Mouse (Mus musculus) kidney, postnatal 14 days (tissue): ENCODE measurements at regions not wholly inside any gene's neighbourhood (a gene's known extent, or its start where the extent isn't known, plus 50 kb on each side); places are given as distances from the start of the nearest gene placed in this dataset.
A peak's percentile ranks its signal among the peaks of the same experiment; 100 is the strongest.

ENCODE experiments used
- DNase-seq: peaks from one replicate; pipeline ENCODE4 v3.0.0; 2022; ENCODE audit warnings: mixed read lengths

GRCm38 (mm10) chr12:88530450-88531143 is 170.2 kb downstream of the Adck1 start:
- DNase-seq, result no peak

DNA sequence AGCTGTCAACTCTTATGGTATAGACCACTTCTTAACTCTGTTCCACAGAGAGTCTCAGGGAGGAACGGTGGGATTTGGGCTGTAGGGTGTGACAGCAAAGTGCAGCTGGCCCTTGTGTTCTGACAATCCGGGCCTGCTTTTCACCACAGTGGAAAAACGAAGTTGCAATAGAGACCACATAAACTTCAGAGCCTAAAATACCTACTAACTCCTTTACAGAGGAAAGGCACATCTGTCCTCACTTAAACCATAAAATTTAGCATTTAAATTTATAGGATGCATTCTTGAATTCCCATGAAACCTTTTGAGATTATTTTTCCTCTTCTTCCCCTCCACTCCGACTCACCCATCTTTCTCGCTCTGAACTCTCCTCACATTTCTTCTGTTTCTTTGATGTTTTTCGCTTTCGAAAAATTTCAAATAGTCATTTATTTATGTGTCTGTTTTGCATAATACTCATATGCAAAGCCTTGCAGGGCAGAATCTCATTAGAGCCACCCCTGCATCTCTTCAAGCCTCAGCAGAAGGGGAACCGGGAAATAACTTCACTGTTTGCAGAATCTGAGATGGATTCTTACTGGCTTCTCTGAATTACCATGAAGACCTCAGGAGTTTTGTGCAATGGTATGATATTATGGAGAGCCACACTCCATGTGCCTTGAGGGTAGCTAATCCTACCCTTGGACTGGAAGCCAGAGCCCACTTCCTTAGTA is 172.1 kb downstream of the Adck1 start:
- no peak for DNase-seq

- no peak for DNase-seq
Observed at GRCm38 (mm10) chr12:88551856-88552255, 170.8 kb upstream of the Nrxn3 start.

GRCm38 (mm10) chr12:88555475-88555874 is 167.2 kb upstream of the Nrxn3 start:
- no peak for DNase-seq

DNA sequence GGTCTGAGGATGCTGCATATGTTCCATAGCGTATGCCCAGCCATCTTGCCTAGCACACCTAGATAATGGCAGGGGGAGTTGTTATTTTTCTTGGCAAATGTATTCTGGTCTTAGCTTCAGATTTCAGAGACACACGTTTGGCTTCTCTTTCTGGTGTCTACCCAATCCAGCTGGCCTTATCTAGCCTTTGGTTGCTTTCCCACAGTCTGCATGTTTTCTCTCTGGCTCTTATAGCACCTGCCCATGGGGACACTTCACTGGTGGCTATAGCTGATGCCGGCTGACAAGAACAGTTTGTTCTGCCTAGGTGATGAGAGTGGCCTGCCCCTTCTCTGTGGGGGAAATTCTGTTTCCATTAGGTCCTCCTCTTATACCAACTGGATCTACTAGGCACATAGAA is 164.6 kb upstream of the Nrxn3 start:
- no peak for DNase-seq

- DNase-seq, result peak; percentile 1
Observed at GRCm38 (mm10) chr12:88579974-88580373, 142.7 kb upstream of the Nrxn3 start.

DNA sequence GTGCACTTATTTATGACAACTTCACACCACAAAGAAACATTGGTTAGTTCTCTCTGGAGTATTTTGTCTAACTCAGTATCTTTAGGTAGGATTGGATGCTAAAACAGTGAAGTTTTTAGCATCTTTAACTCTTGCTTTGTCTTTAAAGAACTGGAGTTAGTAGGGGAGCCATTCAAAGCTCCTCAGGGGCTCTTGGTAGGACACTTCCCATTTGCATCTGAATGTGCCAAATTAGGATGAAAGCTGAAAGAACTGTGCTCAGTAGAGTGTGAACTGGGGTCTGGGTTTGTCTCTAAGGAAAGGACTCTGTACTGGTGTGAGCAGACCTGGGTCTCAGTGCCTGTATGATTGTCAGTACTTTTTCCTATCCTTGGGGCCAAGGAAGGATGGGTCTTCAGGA is 116.7 kb upstream of the Nrxn3 start:
- DNase-seq, result no peak

DNA sequence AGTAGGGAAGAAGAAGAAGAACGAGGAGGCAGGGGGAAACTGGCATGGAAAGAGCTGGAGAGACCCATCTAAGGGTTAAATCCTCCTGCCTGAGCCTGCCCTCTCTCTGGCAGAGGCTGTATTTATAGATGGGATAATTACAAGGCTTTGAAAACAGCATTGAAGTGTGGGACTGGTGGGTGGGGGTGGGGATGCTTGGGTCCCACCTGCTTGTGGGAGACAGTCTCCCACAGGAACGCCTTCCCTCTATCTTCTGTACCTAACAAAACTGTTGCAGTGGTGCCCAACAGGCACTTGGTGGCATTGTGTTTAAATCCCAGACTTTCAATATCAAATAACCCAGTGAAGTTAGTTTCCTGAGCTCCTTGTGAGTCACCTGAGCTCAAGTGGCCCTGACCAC is 102.6 kb upstream of the Nrxn3 start:
- DNase-seq, result no peak

DNA sequence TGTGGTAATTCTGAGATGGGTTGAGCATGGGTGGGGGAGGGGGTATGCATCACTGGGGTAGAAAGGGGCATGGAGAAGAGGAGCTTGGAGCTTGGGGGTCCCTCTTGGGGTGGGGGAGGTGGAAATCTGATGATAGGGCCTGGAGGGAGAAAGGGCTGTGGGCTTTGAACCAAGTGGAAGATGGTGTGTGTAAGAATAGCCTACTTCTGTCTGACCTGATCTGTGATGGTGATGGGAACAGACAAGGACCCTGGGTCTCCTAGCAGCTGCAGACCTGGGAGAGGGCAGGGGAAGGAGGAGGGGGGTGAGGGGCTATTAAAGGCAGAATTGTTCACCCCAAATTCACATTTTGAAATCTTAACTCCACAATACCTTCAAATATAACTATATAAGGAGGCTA is 78.4 kb upstream of the Nrxn3 start:
- DNase-seq, result no peak

DNA sequence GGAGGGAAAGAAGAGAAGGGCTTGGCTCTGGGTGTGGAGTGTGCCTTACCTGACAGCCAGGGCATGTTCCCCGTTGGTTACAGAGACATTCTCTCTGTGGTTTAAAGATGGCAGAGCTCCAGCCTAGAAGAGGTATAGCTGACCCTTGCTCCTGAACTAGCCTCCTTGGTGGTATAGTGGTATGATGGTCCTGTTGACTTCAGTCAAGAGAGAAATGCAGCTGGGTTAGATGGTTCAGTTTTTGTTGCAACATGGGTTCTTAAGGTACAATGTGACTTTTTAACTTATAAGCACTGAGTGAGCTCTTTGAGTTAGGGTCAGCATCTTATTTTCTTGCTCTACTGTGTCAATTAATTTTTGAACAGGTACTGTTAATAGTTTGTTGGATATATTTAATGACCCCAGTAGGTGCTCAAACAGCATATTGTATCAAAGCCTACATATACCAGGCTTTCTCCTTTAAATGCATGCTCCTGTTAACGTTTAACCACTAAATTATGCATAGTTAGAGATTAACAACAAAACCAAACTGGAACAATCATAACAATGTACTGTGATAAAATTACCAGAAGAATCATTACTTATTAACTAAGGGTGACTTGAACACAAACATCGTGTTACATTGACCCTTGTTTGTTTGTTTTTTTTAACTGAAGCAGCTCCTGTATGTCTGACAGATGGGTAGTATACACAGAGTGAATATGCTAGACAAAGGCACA is 70.5 kb upstream of the Nrxn3 start:
- DNase-seq, result no peak
